Mouse (Mus musculus) lung, adult 2 months (tissue): ENCODE measurements around the gene Gba. TPM values are rescaled to one million over a fixed set of nuclear protein-coding genes. Genes with fewer than 3 reads are reported as not detected.
"Not testable (repeated sequence)": the region's sequence is repeated elsewhere in the genome, so short reads cannot be mapped to it uniquely, and the experiment has no call there.

ENCODE experiments used
- DNase-seq: peaks from one replicate; pipeline ENCODE4 v3.0.0; 2022
- H3K4me1 ChIP-seq: fragments of 200-500 bp; 2 replicates; pipeline ENCODE4 v1.6.1; 2011; ENCODE audit warnings: low read length; ENCODE audit not compliant: control insufficient read depth, insufficient read depth
- H3K4me3 ChIP-seq: fragments of 200-500 bp; replicated peaks from 2 replicates; pipeline ENCODE3; 2011; ENCODE audit warnings: low read depth, mild to moderate bottlenecking, control low read depth, low read length; ENCODE audit errors: extremely low read depth
- CTCF ChIP-seq: fragments of 200-500 bp; IDR thresholded peaks from 2 replicates; pipeline ENCODE4 v1.5.1; 2011; ENCODE audit warnings: mild to moderate bottlenecking, low read length, control low read depth; ENCODE audit not compliant: insufficient read depth
- POLR2A ChIP-seq: fragments of 200-500 bp; IDR thresholded peaks from 2 replicates; pipeline ENCODE4 v1.6.1; 2011; ENCODE audit warnings: low read depth, mild to moderate bottlenecking, control low read depth, low read length, borderline replicate concordance; ENCODE audit errors: extremely low read depth
- WGBS: fragments of 180-500 bp; shearing (Covaris S2); methylation state at CpG from one replicate; pipeline ENCODE4 v1.1.7; 2018; 5-methylcytosine and 5-hydroxymethylcytosine counted together
- polyA plus RNA-seq: library from polyadenylated mRNA; depleted of rRNA; stranded (reverse); fragments of >200 nt; gene quantifications from 2 replicates; pipeline ENCODE4 v1.2.3, GENCODE M21; 2012

Gene Gba
- polyA plus RNA-seq, 1 experiment, result 94.2 TPM

DNA sequence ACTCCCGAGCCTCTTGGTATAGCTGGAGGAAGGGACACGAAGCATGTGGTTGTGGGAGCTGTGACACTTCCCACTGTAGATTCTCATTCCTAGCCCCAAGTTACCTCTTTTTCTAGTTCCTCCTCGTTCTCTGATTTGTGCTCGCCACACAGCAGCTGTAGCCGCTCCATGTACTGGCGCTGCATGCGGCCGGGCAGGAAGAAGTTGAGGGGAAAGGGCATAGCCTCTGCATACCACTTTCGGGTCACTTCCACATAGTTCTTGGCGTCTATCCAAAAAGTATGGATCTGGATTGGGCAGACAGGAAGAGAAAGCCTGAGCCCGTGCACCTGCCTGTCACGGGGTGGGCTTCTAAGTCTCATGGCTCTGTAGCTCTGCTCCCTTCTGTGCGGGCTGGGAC, 7.4 kb downstream of the Gba start:
- no peak for DNase-seq
- peaks cover 5% of the 10 kb centered on the region; the same call in 1 of the 2 replicates for H3K4me1 ChIP-seq
- 49% methylated on average over 13 of the region's 13 CpGs for WGBS
- H3K4me3 ChIP-seq, result no peak overlapping the region
- no peak for TF ChIP-seq CTCF
- TF ChIP-seq POLR2A, result no peak

DNA sequence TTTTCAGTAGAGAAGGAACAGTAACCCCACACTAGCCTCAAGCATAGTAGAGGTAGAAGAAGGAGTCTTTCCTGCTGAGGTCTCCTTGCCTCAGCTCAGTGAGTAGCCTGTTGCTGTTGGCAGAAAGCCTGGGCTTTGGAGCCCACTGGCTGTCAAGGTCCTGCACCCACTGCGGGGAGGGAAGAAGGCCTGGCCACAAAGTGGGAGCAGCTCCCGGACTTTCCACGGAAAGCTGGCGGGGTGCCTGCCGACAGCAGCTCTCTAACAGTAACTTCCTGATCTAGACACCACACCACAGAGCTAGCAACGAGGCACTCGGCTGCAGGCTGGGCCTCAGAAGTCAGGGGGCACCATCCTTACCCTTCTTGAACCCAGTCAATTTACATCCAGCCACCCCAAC, 8.0 kb downstream of the Gba start:
- Histone ChIP-seq H3K4me3 (no peak overlapping the region), H3K4me1 (peaks cover 6% of the 10 kb centered on the region; the same call in 1 of the 2 replicates)
- DNase-seq, result no peak
- no peak for TF ChIP-seq POLR2A
- TF ChIP-seq CTCF, result no peak
- 44% methylated on average over 7 of the region's 7 CpGs for WGBS

DNA sequence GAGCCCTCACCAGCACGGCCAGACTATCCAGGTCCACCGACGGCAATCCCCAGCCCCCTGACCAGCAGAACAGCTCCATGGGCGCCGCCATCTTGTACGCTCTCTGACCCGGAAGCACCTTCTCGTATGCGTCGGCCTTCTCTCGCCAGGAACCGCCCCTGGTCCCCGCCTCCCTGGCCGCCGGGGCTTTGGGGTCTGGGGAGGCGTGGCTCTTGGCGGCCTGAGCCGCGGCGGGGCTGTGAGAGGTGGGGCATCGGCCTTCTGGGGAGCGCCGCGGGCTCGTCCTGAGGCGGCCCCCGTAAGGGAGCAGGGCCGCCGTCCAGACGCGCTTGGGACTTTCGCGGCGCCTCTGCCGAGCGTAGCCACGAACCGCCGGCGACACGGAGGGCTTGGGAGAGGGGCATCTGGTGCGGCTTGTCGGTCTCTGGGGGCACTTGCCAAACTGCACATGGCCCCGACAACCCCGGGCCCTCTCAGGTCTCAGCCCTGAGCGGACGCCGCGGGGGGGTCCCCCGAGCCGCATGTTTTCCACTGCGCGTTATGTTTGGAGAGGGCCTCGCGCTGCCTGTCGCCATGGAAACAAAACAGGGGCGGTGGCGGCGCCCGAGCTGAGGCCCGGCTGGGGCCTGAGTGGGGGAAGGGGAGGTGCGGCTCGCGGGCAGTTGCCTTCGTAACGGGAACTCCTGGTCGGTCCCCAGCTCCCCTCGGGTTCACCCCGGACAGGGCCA, 11.2 kb downstream of the Gba start:
- WGBS, result 1% methylated on average over 69 of the region's 69 CpGs
- DNase-seq, result peak; percentile 93
- Histone ChIP-seq H3K4me1 (peaks cover 9% of the 10 kb centered on the region), H3K4me3 (peak overlapping the region; percentile 96)
- TF ChIP-seq CTCF (no peak), POLR2A (peak; percentile 67; the same call in 1 of the 2 replicates)

DNA sequence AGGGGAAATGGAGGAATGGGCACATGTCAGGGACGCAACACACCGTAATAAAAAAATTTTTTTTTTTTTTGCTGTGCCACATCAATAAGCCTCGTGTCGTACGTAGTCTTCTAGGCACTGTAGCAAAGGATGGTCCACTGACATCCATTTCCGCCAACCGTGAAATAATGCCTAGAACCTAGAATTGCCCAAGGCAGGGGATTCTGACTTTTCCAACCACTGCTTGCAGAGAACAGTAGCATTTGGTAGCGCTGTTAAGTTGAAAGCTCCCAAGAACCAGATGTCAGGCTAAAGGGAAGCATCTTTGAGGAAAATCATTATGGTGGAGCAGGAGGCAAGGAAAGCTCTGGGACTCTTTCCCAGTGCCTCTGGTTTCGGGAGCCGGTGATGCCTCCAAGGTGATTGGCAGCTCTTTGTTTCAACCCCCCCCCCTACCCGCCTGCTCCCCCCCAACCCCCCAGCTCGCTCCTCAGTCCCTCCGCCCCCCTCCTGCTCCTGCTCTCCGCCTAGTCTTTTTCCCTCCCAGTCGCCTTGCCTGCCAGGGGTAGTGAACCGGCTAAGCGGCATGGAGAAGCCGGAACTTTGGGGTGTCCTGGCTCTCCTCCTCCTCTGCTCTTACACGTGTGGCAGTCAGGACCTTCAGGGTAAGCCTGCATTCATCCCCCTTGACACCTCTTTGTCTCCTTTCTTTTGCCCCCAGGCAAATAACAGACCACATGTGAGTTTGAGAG, 12.1 kb downstream of the Gba start, which contains the start of gene Thbs3:
Thbs3 (plus strand) TSS at position 500 of the 731 bp plus-strand sequence.
- DNase-seq, result peak; percentile 48
- 3% methylated on average over 19 of the region's 19 CpGs for WGBS
- H3K4me1 ChIP-seq, result peaks cover 9% of the 10 kb centered on the region
- no peak for TF ChIP-seq POLR2A
- TF ChIP-seq CTCF, result no peak
- H3K4me3 ChIP-seq, result peak within 1 kb of the TSS; percentile 96

DNA sequence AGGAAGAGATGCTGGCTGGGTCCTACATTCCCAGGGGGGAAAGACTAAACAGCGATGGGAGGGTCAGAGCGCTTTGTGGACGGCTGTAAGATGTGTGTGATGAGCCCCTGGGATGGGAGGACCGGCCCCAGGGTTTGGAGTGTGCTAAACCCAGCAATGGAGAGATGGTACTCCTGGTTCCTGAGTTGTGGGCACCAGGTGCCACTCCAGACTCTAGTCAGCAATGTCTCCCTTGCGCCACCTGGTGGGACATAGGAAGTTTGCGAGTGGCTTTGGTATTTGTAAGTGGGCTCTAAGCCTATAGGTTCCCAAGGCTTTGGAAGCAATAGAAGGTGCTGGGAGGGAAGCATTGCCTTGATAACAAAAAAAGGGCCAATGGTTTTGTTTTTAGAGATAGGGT, 13.1 kb downstream of the Gba start:
- peak overlapping the region; percentile 2 for H3K4me3 ChIP-seq
- no peak for TF ChIP-seq POLR2A
- peak; percentile 95 for TF ChIP-seq CTCF
- H3K4me1 ChIP-seq, result peaks cover 9% of the 10 kb centered on the region
- peak; percentile 84 for DNase-seq
- WGBS, result 0% methylated on average over 6 of the region's 6 CpGs

DNA sequence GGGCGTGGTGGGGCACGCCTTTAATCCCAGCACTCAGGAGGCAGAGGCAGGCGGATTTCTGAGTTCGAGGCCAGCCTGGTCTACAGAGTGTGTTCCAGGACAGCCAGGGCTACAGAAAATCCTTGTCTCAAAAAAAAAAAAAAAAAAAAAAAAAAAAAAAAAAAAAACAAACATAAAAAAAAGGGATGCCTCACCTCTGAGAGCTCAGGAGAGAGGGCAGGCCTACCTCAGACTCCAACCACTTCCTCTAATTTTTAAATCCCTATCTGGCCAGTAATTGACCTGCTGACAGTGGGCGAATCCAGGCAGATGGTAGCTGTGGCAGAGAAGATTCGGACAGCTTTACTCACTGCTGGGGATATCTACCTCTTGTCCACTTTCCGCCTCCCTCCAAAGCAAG, 13.7 kb downstream of the Gba start:
- H3K4me1 ChIP-seq, DNase-seq, H3K4me3 ChIP-seq: not testable (repeated sequence)
- WGBS, result 65% methylated on average over 7 of the region's 7 CpGs

DNA sequence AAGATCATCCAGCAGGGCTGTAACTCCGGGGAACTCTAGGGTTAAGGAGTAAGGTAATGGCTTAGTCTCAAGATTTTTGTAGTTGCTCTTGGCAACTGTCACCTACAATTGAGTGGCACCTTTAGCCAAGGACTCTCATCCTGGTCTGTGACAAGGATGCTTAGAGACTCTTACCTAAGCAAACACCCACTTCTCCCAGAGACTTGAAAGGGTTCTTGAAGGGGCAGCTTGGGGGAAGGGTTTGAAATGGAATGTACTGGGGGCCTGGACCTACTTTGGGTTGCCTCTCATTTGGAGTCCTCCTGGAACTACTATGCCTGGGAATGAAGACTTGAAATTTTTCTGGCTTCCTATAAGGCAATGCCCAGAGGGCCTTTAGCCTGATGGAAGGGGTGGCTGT, 15.5 kb downstream of the Gba start:
- TF ChIP-seq POLR2A, result no peak
- no peak for TF ChIP-seq CTCF

DNA sequence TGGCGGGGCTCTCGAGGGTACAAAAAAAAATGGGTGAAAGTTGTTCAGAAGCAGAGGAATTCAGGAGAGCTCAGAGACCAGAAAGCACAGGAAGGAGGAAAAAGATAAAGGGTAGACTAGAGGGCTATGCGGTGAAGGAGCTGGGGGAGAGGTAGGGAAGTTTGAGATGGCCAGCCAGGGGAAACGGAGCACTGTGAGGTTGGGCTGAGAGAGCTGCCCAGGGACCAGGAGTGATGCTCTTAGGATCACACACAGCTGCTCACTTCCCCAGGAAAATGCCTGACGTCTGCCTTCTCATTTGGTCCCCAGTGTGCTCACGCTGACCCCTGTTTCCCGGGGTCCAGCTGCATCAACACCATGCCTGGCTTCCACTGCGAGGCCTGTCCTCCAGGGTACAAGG, 16.8 kb downstream of the Gba start:
- no peak for DNase-seq
- WGBS, result 24% methylated on average over 8 of the region's 8 CpGs
- TF ChIP-seq POLR2A (no peak), CTCF (no peak)
- Histone ChIP-seq H3K4me3 (no peak overlapping the region), H3K4me1 (peaks cover 6% of the 10 kb centered on the region)

More for the DNA sequence above, 15.5 kb downstream of the Gba start:
- peak; percentile 55 for DNase-seq
- Histone ChIP-seq H3K4me3 (no peak overlapping the region), H3K4me1 (peaks cover 8% of the 10 kb centered on the region)
- WGBS, result 61% methylated on average over 1 of the region's 1 CpGs

DNA sequence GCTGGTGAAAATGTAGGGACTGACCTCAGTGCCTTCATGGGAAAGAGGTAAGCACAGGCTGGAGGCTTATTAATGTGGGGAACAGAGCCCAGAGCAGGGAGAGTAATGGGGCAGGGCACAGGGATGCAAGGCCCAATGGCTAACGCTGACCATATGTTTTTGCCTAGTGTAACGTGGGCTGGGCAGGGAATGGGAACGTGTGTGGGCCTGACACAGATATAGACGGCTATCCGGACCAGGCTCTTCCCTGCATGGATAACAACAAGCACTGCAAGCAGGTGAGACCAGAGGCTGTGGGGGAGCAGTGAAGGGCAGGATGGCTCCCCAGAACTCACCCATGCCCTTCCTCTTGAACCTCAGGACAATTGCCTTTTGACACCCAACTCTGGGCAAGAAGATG, 18.4 kb downstream of the Gba start:
- no peak for TF ChIP-seq CTCF
- no peak for TF ChIP-seq POLR2A
- WGBS, result 78% methylated on average over 5 of the region's 5 CpGs
- no peak for DNase-seq

DNA sequence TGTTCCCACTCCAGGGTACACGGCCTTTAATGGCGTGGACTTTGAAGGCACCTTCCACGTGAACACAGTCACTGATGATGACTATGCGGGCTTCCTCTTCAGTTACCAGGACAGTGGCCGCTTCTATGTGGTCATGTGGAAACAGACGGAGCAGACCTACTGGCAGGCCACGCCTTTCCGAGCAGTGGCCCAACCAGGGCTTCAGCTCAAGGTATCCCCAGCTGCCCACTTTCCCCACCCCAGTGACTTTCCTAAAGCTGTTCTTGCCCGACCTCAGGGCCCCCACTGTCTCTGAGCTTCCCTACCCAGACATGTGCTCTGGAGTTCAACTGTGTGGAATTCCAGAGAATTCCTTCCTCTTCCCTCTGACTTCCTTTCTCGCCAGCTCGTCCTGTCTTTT, 22.1 kb downstream of the Gba start:
- Histone ChIP-seq H3K4me3 (no peak overlapping the region), H3K4me1 (peaks cover 4% of the 10 kb centered on the region; the same call in 1 of the 2 replicates)
- DNase-seq, result no peak
- TF ChIP-seq CTCF, result no peak
- WGBS, result 61% methylated on average over 11 of the region's 11 CpGs

More for the DNA sequence above, 18.4 kb downstream of the Gba start:
- H3K4me3 ChIP-seq, result no peak overlapping the region
- H3K4me1 ChIP-seq, result peaks cover 2% of the 10 kb centered on the region
